Mouse (Mus musculus) c-Kit-positive CD71-positive TER-119-negative erythroid progenitor cells, embryonic 14.5 days (primary cell): ENCODE measurements around the gene Lif.

Source experiments
- DNase-seq: peaks from one replicate; pipeline ENCODE4 v3.0.0-alpha.2; 2013; ENCODE audit warnings: low read depth

Gene Lif

DNA sequence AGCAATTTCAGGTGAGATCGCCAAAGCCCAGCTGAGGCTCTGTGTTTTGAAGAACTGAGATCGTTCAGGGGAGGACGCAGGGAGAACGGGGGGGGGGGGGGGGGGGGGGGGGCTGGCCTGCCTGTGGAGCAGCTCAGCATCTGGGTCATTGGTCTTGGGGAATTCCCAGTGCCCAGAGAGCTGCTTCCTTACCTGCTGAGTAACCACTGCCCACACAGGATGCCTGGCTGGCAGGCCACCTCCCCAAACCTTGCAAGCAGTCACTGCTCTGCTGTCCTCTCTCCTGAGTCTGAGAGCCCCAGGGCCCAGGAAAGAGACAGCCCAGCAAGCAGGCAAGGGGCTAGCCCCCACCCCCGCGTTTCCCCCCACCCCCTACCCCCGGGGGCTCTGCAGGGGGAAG is 5.5 kb downstream of the Lif start:
- no peak for DNase-seq

DNA sequence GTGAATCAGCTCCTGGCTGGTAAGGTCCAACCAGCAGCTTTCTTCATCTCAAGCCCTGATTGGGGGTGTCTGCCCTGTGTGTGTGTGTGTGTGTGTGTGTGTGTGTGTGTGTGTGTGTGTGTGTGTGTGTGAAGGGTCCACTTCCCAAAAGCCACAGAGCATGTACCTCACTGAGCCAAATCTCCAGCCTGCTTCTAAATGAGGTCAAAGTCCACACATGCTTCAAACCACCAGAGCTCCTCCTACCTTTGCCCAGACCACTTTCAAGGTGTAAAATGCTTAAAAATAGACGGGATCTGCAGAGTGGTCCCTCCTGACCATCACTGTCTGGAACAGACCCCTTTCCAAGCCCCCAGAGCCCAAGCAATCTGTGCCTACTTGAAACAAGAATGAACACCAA is 5.9 kb downstream of the Lif start:
- no peak for DNase-seq

DNA sequence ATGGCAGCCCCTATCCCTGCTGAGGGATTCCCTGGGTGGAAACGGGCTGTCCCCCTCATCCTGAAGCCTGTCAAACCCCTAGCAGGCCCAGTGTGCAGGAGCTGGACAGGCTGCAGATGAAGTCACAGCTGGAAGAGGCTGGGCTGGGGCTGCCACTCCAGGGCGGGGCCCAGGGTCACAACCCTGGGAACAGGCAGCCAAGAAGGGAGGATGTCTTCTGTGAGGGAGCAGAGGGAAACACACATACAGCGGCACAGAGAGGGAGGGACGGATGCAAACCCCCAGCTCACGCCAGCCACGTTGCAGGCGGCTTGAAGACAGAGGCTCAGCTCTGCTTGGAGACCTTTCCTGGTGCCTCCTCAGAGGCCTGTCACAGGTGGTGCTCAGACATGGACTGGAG is 6.7 kb downstream of the Lif start:
- DNase-seq: no peak

DNA sequence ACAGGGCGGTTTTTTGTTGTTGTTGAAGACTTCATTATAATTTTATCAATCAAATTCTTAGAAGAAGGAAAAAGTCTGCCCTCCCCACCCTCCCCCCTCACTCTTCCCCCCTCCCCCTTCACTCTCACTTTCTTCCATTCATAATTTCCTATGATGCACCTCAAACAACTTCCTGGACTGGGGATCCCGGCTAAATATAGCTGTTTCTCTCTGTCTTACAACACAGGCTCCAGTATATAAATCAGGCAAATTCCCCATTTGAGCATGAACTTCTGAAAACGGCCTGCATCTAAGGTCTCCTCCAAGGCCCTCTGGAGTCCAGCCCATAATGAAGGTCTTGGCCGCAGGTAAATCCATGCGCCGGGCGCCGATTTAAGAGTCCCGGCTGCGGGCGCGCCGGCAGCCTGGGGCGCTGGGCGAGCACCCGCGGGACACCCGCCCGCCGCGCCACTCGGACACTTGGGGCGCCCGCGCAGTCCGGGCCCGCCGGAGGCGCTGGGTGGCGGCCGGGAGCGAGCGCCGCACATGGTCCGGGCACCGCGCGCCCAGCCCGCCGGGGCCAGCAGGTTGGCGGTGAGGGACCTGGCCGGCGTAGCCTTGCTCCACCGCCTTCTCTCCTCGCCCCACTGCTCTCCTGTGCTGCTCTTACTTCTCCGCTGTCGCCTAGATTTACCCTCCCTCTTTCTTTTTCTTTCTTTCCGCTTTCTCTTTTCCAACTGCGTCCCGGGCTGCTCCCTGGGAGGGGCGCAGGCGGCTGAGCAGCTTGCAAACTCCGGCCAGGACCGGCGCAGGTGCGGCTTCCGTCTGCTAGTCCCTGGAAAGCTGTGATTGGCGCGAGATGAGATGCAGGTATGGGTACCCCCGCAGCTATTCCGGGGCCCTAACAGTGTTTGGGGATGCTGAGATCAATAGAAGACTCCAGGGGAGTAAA is 9.2 kb downstream of the Lif start:
- DNase-seq: no peak

DNA sequence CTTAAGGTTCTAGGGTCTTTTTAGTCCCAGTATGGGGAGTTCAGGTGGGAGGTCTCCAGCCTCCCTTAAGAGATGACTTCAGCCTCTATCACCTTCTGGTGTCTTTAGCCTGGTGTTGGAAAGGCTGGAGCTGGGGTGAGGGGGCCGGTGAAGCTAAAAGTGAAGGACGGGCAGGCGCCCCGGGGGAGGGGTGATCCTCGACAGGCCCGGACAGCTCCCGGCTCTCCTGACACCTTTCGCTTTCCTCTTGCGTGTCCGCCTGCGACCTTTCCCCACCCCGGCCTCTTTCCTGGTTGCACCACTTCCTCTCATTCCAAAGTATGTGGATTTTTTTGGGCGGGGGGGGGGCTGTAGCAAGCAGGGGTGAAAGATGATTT is 9.8 kb downstream of the Lif start:
- DNase-seq: no peak

DNA sequence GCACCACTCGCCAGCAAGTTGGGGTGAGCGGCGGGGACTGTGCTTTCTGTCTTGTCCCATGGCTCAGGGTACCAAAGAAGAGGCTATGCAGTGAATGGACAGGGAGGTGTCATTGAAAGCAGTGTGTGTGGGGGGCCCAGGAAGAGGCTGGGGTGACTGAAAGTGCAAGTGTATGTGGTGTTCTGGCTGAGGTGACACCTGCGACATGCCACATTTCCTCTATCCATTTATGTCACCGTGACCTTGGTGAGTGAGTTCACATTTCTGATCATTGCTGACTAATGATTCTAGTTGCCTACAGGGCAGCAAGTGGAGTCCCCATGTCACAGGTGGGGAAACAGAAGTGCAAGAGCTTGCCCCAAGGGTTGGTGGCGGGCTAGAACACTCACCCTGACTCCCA is 11.1 kb downstream of the Lif start:
- DNase-seq: no peak

DNA sequence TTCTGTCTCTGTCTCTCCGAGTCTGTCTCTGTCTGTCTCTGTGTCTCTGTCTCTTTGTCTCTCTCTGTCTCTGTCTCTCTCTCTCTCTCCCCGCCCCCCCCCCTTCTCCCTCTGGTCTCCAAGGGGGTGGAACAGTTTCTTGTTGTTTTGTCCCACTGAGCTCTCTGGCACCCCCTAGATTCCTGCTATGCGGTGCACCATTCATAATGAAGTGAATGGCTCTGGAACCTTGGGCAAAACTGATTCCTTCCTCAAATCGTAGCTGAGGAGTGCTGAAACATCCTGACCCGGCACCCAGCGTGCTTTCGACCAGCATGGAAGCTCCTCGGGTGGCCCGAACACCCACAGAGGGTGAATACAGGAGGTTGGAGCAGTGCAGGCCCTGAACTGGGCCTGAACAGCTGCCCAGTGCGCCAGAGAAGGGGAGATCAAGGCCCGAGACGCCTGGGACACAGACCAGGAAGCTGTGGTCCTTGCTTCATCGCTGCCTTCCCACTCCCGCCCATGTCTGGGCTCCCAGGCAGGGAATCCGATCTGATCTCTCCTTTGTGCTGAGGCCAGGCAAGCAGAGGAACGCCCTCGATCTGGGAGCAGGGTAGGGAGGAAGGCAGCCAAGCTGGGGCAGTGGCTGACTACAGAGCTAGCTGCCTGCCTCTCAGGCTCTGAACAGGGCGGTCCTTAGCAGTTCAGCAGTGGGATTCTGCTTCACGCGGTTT is 13.5 kb downstream of the Lif start:
- DNase-seq: no peak

DNA sequence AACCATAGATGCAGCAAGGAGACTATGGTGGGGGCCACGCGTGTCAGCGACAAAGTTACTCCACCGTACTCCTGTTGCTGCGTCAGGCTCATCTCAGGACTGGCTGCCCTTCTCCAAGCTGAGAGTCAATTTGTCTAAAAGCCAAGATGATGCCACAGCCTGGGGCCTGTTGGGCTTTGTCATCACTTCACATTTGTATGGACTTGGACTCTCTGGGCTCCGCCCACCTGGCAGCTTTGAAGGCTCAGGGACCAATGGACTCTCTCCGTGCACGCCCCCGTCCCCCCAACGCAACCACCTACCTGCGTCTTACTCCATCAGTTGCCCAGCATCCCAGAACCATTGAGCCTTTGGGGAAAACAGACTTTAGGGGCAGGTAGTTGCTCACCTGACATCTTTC is 14.2 kb downstream of the Lif start:
- DNase-seq: no peak

DNA sequence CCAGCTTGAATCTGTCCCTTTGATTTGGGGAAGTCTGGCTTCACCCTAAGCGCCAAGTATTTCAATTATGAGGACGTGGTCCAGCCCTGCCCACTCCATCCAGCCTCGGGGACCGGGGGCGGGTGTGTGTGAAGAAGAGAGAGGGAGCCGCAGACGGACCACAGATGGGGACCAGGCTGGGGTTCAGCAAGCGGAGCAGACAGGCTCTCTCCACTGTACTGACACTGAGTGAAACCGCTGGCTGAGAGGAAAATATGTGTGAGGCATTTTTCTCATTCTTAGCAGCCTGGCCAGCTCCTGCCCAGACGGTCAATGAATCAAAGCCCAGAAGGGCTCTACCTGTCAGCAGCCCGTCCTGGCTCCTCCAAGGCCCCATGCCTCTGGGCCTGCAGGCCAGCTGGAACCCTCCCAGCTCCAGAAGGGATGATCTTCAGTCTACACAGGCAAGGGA is 19.1 kb downstream of the Lif start:
- no peak for DNase-seq

DNA sequence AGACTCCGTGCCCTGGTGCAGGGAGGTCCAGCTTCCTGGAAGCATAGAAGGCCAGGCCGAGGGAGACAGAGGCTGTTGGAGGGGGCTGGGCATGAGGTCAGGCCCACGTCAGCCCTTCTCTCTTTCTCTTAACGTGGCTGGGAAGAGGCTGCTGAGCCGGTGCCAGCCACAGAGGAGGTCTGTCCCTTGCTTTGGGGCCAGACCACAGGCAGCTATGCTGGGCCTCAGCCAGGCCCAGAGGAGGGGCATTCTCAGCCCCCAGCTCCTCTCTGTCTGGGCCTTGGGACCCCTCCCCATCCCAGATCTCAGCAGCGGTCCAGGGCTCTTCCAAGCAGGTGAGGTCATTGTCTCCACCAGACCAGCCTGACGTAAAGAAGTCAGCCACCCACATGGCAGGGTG is 22.6 kb downstream of the Lif start:
- no peak for DNase-seq

DNA sequence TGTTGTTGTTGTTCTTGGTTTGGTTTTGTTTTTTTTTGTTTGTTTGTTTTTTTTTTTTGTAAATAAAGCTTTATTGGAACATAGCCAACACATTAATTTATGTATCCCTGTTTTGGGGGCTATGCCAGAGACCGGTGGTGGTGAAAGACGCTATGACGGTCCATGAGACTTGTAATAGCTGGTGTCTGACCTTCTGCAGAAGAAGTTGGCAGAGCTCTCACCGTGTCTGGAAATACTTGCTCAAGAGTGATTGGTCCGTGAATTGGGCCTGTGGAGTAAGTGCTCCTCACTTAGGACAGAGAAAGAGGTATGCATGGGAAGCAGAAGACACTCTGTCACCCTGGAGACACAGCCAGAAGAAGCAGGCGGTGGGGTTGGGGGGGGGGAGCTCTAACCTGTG is 24.5 kb downstream of the Lif start:
- DNase-seq: no peak

DNA sequence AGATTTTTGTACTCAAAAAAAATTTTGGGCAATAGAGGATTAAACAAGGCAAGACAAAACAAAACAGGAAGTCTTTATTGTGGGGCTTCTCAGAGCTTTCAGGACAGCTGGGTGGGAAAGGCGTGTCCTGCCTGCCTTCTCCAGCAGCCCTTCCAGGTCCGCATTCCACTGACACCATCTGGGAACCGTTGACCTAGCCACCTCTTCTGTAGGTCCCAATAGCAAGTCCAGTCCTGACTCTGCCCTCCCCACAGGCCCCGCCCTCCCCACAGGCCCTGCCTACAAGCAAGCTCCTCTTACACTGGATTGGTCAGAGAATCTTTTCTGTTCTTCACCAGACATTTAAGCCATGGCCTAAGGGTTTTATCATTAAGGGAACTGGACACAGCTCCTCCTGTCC is 26.3 kb downstream of the Lif start:
- no peak for DNase-seq

DNA sequence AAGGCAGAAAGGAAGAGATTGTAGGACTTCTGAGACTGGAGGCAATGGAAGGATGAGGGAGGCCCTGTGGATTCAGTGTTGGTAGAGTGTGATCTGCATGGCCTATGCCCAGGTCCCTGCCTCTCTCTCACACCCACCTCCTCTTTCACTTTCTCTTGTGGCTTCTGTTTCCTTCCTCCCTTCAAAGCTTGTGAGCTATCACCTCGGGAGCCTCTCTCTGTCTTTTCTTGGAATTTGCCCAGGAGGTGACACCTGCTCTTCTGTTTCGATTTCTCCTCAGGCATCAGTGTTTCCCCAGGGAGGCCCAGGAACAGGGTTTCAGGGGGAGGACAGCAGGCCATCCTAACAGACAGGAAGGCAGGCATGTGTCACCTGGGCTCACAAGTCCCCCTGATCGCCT is 31.9 kb downstream of the Lif start:
- DNase-seq: no peak

DNA sequence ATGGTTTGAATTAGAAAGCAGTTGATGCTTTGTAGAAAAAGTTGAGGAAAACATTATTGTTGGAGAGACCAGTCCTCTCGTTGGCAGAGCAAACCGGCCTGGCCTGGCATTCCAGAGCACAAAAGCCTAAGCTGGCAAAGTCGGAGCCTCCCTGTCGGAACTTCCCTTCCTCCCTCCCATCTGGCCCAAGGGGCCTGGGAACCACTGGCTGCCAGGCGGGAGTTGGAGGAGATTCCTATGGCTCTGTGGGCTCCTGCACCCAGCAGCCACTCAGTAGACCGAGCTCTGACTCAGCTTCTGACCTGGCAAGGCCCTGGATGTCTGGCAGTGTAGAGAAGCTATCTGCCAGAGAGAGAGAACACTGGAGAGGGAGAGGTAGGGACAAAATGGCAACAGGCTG is 34.3 kb downstream of the Lif start:
- DNase-seq: no peak

DNA sequence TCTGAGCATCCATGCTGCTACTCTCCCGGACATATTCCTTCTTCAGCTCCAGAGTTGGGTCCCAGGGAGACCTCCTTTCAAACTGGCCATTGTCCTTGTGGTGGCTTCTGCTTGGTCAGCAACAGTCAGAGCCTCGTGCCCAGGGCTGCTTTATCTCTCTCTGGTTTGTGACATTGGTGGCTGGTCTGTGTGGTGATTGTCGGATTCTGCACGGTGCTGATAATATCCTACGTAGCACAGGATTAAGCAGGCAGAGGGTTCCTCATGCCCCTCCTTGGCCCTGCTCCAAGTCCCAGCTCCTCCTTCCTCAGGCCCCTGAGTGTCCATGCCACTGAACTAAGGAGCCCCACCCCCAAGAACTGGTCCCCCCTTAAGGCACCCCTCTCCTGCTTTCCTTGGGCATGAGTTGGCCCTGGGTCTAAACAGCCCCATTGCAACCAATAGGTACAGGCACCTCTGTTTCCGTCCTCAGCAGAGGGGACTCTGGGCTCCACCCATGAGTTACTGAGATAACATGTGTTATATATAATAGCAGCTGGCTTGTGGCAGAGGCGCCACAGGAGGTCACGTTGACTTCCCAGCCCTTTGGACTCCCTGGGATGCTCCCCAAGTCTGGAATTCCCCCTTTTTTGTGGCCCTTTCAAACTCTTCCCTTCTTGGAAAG is 35.0 kb downstream of the Lif start:
- DNase-seq: peak; percentile 48

DNA sequence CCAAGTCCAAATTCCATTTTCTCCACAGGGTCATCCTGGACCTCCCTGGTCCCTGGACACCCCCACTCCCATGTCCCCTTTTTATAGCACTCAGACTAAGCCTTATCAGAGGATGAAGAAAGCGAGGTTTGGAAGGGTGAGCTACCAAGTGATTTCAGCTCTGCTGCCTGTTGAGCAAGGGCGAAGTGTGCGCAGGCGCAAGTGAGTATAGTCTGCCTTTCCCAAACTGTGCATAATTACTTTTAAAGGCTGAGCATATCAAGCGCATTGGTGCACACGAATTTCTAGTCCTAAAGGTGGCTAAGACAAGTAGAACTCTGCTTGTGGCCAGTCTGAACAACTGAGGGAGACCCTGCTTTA is 35.5 kb downstream of the Lif start:
- DNase-seq: no peak

DNA sequence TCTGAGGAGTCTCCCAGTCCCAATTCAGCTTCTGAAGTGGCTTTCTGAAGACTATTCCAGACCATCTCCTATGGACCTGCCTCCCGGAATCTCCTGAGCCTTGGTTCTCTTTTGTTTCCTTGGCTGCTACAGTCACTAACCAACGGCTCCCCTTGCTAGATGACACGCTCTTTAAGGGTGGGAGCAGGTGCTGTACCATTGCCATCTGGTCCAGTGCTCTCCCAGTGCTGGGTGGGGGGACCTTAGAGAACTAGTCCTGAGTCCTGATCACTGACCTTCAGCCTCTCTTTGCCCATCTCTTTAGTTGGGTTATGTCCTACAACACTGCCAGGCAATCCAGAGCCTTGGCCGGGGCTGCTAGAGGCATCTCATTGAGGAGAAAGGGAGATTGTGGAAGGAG is 36.1 kb downstream of the Lif start:
- no peak for DNase-seq

DNA sequence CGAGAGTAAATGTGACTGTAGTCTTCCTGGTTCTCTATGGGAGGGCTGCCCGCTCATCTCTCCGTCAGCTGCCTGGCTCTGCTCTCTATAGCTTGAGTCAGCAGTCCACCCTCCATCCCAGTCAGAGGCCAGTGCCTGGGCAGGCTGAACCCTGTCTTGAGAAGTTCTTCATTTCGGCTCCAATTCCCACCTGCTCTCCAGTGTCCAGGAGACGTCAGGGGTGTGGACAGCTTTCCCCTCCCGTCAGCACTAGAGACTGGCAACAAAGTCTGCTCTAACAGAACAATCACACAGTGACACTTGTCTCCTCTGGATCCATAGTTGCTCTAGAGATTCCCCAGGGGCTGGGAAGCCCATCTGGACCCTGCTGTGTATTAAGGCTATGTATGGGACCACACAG is 36.7 kb downstream of the Lif start:
- DNase-seq: no peak

DNA sequence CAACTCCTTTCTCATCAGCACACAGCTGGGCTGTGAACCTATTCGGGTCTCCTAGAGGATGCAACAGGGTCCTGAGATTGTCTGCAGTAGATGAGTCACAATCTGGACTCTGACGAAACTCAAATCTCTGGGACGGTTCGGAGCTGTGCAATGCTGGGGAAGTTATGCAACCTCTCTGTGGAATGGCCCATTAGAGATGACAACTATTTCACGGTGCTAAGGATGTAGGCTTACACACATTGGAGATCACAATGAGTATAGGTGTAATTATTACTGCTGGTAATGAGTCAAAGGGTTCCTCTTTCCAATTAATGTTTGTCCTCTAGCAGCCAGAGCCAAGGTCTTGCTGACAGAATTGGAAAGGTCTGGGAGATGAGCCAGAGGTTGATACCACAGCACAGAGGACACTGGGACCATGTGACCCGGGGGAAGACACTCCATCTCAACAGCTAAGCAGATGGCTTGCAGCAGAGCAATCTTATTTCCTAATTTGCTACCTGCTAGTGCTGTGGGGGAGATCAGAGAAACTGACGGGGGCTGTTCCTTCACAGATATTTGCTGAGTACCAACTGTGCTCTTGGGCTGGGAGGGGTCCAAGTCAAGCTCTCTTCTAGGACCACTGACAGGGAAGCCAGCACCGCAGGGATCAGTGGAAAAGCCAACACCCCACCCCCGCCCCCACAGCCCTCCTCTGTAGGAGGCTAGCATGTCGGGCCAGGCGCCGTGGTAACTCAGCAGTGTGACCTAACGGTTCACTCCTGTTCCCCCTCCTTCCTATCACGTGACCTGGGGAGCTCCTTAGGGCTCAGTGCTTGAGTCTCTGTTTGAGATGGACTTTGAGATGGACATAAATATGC is 37.4 kb downstream of the Lif start:
- DNase-seq: no peak

DNA sequence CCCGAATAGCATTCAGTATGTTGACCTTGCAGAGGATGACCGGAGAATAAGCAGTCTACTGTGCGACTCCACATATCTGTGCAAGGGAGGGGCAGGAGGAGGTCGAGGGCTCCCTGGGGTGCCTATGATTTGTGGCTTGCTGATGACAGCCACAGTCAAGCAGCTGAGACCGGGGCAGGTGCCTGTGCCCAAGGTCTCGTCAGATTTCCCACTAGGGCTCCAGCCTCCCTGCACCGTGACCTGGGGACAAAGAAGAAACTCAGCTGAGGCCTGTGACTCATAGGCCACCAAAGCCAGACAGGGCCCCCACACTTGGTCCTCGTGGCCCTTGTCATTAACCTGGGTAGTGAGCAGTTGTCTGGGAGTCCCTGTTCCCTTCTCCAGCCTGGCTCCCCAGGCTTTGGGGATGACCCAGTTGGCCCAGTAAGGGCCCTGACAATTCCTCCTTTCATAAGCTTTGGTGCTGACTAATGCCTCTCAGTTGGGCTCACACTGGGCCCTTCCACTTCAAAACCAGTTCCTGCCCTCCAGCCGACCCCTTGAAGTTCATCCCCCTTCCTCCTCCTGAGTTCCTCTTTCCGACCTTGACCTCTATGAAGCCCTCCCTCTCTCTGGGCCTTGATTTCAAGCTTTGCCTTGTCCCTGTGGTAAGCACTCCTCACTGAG is 39.4 kb downstream of the Lif start:
- DNase-seq: no peak

DNA sequence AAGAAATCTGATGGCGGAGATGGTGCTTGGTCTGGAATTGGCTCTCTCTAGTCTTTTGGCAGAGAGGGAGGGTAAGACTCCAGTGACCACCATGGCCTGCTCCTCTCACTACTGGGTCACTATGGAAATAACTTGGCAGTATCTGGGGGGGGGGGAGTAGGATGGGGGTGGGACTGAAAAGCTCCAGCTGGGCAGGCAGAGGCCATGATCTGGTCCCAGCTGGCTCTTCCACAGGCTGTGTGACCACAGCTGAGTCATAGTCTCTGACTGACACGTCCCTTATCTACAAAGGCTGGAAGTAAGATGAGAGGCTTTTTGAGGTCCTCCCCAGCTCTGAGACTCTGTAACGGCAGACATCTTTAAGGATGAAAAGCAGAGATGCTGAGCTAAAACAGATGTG is 40.4 kb downstream of the Lif start:
- no peak for DNase-seq

DNA sequence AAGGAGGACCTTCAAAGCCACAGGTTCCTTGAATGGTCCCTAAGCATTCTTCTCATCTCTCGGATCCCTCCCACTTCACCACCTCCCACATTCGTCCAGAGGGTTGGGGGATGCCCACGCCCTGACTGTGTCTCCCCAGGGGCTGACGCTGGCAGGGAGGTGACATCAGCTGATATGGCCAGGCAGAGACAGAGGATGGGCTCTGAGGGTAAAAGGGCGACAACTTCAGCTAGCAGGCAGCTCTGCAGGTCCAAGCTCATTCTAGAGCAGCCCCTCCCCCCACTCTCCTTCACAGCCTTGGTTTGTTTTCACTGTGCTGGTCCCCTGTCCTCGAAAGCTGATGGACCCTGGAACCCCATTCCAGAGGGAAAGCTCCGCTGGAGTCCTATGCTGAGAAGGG is 41.3 kb downstream of the Lif start:
- no peak for DNase-seq
